Mouse (Mus musculus) gonadal fat pad, adult 2 months (tissue): ENCODE results near the gene Cox6b2. TPM values are rescaled to one million over a fixed set of nuclear protein-coding genes. Genes with fewer than 3 reads are reported as not detected.

Source experiments
- DNase-seq: peaks from one replicate; pipeline ENCODE4 v3.0.0-alpha.2; 2012; ENCODE audit warnings: low read depth
- polyA plus RNA-seq: library from polyadenylated mRNA; depleted of rRNA; stranded (reverse); fragments of >200 nt; gene quantifications from 2 replicates; pipeline ENCODE4 v1.2.3, GENCODE M21; 2012; rRNA removed

Cox6b2 gene
- polyA plus RNA-seq, 1 experiment, result 36.7 TPM

GRCm38 (mm10) chr7:4719276-4719675 lies 33.6 kb downstream of the Cox6b2 start:
- DNase-seq, result no peak

- no peak for DNase-seq
Measured at GRCm38 (mm10) chr7:4716955-4717354, 35.9 kb downstream of the Cox6b2 start.

GRCm38 (mm10) chr7:4712594-4712993 lies 40.3 kb downstream of the Cox6b2 start:
- DNase-seq, result no peak

GRCm38 (mm10) chr7:4705098-4705497 lies 47.8 kb downstream of the Cox6b2 start:
- DNase-seq, result no peak

GRCm38 (mm10) chr7:4703195-4703594 lies 49.7 kb downstream of the Cox6b2 start:
- DNase-seq, result no peak

- no peak for DNase-seq
Measured at GRCm38 (mm10) chr7:4702334-4702733, 50.6 kb downstream of the Cox6b2 start.

Other genes with a start within 250 kb of the Cox6b2 start
- 4.9 and 8.0 TPM in 2 replicates for gene Tnnt1, start 236.7 kb downstream of the Cox6b2 start, polyA plus RNA-seq
- 2.5 and 5.1 TPM in 2 replicates for gene Tnni3, start 228.9 kb downstream of the Cox6b2 start, polyA plus RNA-seq
- gene Dnaaf3, start 220.6 kb downstream of the Cox6b2 start, polyA plus RNA-seq, result 4.7 and 5.5 TPM in 2 replicates
- 0.09 and 0.81 TPM in 2 replicates for gene Syt5, start 205.6 kb downstream of the Cox6b2 start, polyA plus RNA-seq
- gene Ptprh, start 149.1 kb downstream of the Cox6b2 start, polyA plus RNA-seq, result 0.05 TPM in 1 of 2 replicates, not detected in the other
- 13.0 and 16.5 TPM in 2 replicates for gene Tmem86b, start 121.7 kb downstream of the Cox6b2 start, polyA plus RNA-seq
- gene Ppp6r1, start 94.1 kb downstream of the Cox6b2 start, polyA plus RNA-seq, result 120 and 134 TPM in 2 replicates
- gene Hspbp1, start 68.0 kb downstream of the Cox6b2 start, polyA plus RNA-seq, result 28.9 and 31.8 TPM in 2 replicates
- 3.3 TPM in 2 replicates for gene Brsk1, start 62.5 kb downstream of the Cox6b2 start, polyA plus RNA-seq
- gene Tmem150b, start 27.8 kb downstream of the Cox6b2 start, polyA plus RNA-seq, result 0.89 and 1.2 TPM in 2 replicates
- 71.4 and 75.9 TPM in 2 replicates for gene Kmt5c, start 13.0 kb downstream of the Cox6b2 start, polyA plus RNA-seq
- 0.26 and 0.80 TPM in 2 replicates for gene Fam71e2, start 18.2 kb upstream of the Cox6b2 start, polyA plus RNA-seq
- 0.34 and 0.55 TPM in 2 replicates for gene Il11, start 29.8 kb upstream of the Cox6b2 start, polyA plus RNA-seq
- gene Tmem190, start 29.8 kb upstream of the Cox6b2 start, polyA plus RNA-seq, result 0.54 and 1.2 TPM in 2 replicates
- 26.4 and 45.7 TPM in 2 replicates for gene Tmem238, start 36.6 kb upstream of the Cox6b2 start, polyA plus RNA-seq
- gene Rpl28, start 39.8 kb upstream of the Cox6b2 start, polyA plus RNA-seq, result 262 and 263 TPM in 2 replicates
- gene Ube2s, start 59.5 kb upstream of the Cox6b2 start, polyA plus RNA-seq, result 229 and 251 TPM in 2 replicates
- 1.2 and 2.3 TPM in 2 replicates for gene Shisa7, start 91.6 kb upstream of the Cox6b2 start, polyA plus RNA-seq
- gene Isoc2b, start 117.2 kb upstream of the Cox6b2 start, polyA plus RNA-seq, result 34.9 and 45.7 TPM in 2 replicates
- 26.4 and 35.4 TPM in 2 replicates for gene Isoc2a, start 124.1 kb upstream of the Cox6b2 start, polyA plus RNA-seq
- gene Gm36210, start 153.4 kb upstream of the Cox6b2 start, polyA plus RNA-seq, result 0.09 TPM in 1 of 2 replicates, not detected in the other
- gene Zfp628, start 162.1 kb upstream of the Cox6b2 start, polyA plus RNA-seq, result 6.9 and 10.2 TPM in 2 replicates
- gene Nat14, start 168.9 kb upstream of the Cox6b2 start, polyA plus RNA-seq, result 3.6 TPM in 2 replicates
- gene Ssc5d, start 172.7 kb upstream of the Cox6b2 start, polyA plus RNA-seq, result 8.5 and 12.1 TPM in 2 replicates
- gene Sbk2, start 211.3 kb upstream of the Cox6b2 start, polyA plus RNA-seq, result 0.89 and 1.9 TPM in 2 replicates
- gene Sbk3, start 218.1 kb upstream of the Cox6b2 start, polyA plus RNA-seq, result 0.12 and 0.20 TPM in 2 replicates
- gene Zfp579, start 243.1 kb upstream of the Cox6b2 start, polyA plus RNA-seq, result 37.0 and 39.8 TPM in 2 replicates